Mouse (Mus musculus) myocyte (in vitro differentiated cells): ENCODE results near the gene Slc34a2.

Experiments
- E2F4 ChIP-seq: IDR thresholded peaks from one replicate; pipeline ENCODE4 v1.6.1; 2011; ENCODE audit warnings: mild to moderate bottlenecking, control low read depth, moderate library complexity; ENCODE audit not compliant: insufficient read depth
- MAX ChIP-seq: IDR thresholded peaks from one replicate; pipeline ENCODE4 v1.6.1; 2011; ENCODE audit warnings: low read depth, mild to moderate bottlenecking, control low read depth
- POLR2A ChIP-seq: IDR thresholded peaks from one replicate; pipeline ENCODE4 v1.6.1; 2011; ENCODE audit warnings: low read depth, mild to moderate bottlenecking, control low read depth, moderate library complexity; ENCODE audit not compliant: insufficient read length
- POLR2AphosphoS2 ChIP-seq: IDR thresholded peaks from one replicate; pipeline ENCODE4 v1.6.1; 2011; ENCODE audit warnings: low read depth, control low read depth; ENCODE audit not compliant: insufficient read length
- USF1 ChIP-seq: IDR thresholded peaks from one replicate; pipeline ENCODE4 v1.6.1; 2011; ENCODE audit warnings: low read depth, mild to moderate bottlenecking, control low read depth, moderate library complexity

DNA sequence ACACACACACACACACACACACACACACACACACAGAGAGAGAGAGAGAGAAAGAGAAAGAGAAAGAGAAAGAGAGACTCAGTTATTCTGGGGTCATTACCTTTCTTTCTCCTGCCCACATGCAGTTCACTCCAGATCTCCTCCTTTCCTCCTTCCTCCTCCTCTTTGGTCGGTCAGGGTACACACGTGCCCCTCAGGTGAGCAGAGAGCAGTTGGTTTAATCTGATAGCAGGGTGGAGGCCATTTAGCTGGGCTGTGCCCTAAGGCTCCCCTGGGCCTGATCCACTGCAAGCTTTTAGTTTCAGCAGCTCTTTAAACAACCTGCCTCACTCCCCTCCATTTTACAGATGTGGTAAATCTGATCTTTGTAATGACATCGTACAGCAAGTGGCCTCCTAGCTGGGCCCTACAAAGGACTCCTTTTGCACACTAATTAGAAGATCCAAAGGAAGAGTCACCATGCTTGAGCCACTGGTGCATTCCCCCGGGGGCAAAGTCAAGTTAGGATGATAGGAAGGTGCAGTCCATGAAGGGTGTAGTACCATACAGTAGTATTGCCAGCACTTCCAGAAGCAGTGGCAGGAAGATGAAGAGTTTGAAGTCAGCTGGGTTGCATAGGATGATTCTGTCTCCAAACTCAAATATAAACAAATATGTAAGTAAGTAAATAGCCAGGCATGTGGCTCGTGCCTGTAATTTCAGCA is 37.6 kb upstream of the Slc34a2 start:
- no peak for TF ChIP-seq POLR2A
- no peak for TF ChIP-seq MAX
- no peak for TF ChIP-seq USF1
- TF ChIP-seq E2F4 = no peak
- no peak for TF ChIP-seq POLR2AphosphoS2
